Mouse (Mus musculus) embryonic fibroblast, embryonic 13.5 days (primary cell): Measurements from ENCODE around the gene 4430402I18Rik.

Experiments
- CTCF ChIP-seq: IDR thresholded peaks from 2 replicates; pipeline ENCODE4 v1.5.1; 2011; ENCODE audit warnings: mild to moderate bottlenecking, control low read depth, low read length, moderate library complexity, borderline replicate concordance; ENCODE audit not compliant: insufficient read depth
- POLR2A ChIP-seq: IDR thresholded peaks from 2 replicates; pipeline ENCODE4 v1.6.1; 2011; ENCODE audit warnings: low read depth, mild to moderate bottlenecking, control low read depth, low read length, moderate library complexity

DNA sequence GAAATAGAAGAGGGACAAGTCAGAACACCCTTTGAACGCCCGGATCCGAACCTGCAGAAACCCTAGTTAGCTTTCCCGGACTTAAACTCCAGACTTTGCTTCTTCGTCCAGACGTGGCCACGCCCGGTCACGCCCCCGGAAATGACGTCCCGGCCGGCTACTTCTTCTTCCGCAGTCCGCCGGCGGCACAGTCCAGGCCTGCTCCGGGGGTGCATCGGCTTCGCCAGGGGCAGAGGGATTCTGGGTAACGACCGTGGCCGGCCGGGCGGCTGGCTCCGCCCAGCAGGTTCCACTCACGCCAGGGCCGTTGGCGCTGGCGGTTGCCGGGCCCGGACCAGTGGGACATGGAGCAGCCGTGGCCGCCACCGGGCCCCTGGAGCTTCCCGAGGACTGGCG lies 22.6 kb upstream of the 4430402I18Rik start, which contains the start of gene Cdc37l1:
- TF ChIP-seq CTCF = no peak
- TF ChIP-seq POLR2A = peak; percentile 75
